Mouse (Mus musculus): ENCODE measurements around the gene Nkx3-2. TPM values are rescaled to one million over a fixed set of nuclear protein-coding genes. Genes with fewer than 3 reads are reported as not detected.
A peak's percentile ranks its signal among the peaks of the same experiment; 100 is the strongest.

Gene Nkx3-2
- polyA plus RNA-seq, 1 experiment from 2014 or later = not detected

DNA sequence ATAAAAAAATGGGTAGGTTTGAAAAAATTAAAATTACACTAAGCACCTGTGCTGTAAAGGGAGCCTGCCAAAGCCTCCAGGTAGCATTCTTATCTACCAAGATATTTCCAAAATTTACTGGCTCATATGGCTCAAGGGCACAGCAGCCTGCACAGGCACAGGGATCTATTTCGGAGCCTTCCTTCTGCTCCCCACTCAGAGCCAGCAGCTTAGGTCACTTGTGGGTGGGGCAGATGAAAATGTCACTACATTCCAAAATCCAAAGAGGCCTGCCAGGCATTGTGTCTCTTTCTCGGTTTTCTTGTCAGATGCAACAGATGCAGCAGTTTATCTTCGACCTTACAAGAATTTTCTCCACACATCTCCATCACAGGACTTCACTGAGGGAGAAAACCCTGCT lies 15.7 kb upstream of the Nkx3-2 start:
- Histone ChIP-seq H3K27me3 (replicated peaks) (no peaks in the 10 kb centered on the region), H3K4me2 (no peak overlapping the region), H3K9me3 (no peaks in the 10 kb centered on the region), H3K4me3 (no peak overlapping the region), H3K27ac (no peak overlapping the region), H3K4me1 (no peaks in the 10 kb centered on the region), H3K36me3 (replicated peaks) (0 out of 2 replicates have a peak, but pooled peaks cover under 1% of the 10 kb centered on the region), H3K9ac (no peak overlapping the region)
- 81% methylated on average over 3 of the region's 3 CpGs for WGBS
- no peak for ATAC-seq (replicated peaks)

DNA sequence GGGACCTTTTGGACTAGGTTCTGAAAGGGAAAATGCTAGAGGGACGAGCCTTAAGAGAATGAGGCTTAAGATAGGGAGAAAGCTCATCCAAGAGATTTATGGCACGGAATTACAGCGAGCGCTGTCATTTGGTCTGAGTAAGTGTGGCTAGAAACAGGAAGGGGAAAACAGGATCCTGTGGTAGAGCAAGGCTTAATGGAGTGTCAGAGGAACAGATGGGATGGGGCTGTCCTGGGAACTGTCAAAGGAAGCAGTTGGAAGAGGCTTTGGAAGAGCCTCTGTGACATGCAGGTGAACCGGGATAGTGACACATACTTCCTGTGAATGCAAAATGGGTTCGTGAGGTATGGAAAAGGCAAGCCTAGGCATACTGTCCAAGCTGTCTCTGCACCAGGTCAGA lies 11.4 kb upstream of the Nkx3-2 start:
- no peaks in the 10 kb centered on the region for H3K9me3 ChIP-seq
- no peak overlapping the region for H3K4me3 ChIP-seq
- no peaks in the 10 kb centered on the region for H3K27me3 ChIP-seq (replicated peaks)
- ATAC-seq (replicated peaks) = no peak
- H3K36me3 ChIP-seq (replicated peaks) = no peaks in the 10 kb centered on the region
- H3K9ac ChIP-seq = no peak overlapping the region
- no peaks in the 10 kb centered on the region for H3K4me1 ChIP-seq
- no peak overlapping the region for H3K4me2 ChIP-seq
- WGBS = 74% methylated on average over 6 of the region's 6 CpGs
- H3K27ac ChIP-seq = no peak overlapping the region

DNA sequence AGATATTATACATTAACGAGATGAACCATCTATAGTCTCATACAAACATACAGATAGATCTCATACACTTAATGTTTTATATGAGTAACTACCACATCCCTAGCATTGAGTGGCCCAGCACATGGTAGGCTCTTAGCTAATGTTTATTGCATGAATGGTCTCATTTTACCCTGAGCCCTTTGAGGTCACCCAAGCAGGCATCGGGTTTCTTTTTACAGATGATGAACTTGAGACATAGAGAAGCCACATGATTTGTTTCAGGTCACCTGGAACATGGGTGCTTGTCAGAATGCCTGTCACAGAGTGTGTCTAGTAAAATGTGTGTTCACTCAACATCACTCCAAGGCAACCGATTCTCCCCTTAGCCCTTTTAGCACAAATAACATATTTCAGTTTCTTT lies 11.0 kb upstream of the Nkx3-2 start:
- H3K36me3 ChIP-seq (replicated peaks) = no peaks in the 10 kb centered on the region
- H3K4me1 ChIP-seq = no peaks in the 10 kb centered on the region
- H3K4me2 ChIP-seq = no peak overlapping the region
- H3K9me3 ChIP-seq = no peaks in the 10 kb centered on the region
- no peak overlapping the region for H3K4me3 ChIP-seq
- ATAC-seq (replicated peaks) = no peak
- H3K27ac ChIP-seq = no peak overlapping the region
- 86% methylated on average over 3 of the region's 3 CpGs for WGBS
- H3K27me3 ChIP-seq (replicated peaks) = 0 out of 2 replicates have a peak, but pooled peaks cover under 1% of the 10 kb centered on the region
- no peak overlapping the region for H3K9ac ChIP-seq

DNA sequence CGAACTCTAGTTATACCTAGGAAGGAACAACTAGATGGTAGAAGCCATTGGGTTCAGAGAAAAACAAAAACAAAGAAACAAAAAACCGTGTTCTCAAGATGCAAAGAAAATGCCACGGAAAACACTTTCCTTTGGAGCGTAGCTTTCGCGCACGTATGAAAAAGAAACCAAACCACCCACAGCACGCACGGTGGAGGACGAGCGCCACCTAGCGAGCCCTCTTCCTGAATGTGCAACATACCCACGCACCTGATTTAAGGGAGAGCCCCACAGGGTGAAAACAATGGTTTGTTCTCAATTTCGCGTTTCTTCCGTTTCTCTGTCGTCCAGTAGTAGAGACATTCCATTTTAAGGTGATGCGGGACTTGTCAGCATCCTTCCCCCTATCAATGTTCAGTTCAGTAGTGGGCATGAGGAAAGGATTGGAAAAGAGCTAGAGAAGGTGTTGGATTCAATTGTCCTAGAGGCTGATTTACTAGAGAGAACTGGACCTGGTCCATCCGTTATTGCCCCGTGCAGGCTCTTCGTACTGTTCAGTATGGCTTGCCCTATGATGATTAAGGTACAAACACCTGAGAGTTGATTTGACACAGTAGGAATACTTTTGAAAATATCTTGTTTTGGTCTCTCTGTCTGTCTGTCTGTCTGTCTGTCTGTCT lies 4.2 kb upstream of the Nkx3-2 start:
- Histone ChIP-seq H3K27ac (no peak overlapping the region), H3K27me3 (replicated peaks) (peaks cover 55% of the 10 kb centered on the region), H3K4me1 (peaks cover 23% of the 10 kb centered on the region), H3K9ac (no peak overlapping the region), H3K9me3 (no peaks in the 10 kb centered on the region), H3K4me2 (peak overlapping the region; percentile 40), H3K36me3 (replicated peaks) (no peaks in the 10 kb centered on the region), H3K4me3 (peak overlapping the region; percentile 18)
- WGBS = 5% methylated on average over 21 of the region's 21 CpGs
- peak; percentile 87 for ATAC-seq (replicated peaks)

DNA sequence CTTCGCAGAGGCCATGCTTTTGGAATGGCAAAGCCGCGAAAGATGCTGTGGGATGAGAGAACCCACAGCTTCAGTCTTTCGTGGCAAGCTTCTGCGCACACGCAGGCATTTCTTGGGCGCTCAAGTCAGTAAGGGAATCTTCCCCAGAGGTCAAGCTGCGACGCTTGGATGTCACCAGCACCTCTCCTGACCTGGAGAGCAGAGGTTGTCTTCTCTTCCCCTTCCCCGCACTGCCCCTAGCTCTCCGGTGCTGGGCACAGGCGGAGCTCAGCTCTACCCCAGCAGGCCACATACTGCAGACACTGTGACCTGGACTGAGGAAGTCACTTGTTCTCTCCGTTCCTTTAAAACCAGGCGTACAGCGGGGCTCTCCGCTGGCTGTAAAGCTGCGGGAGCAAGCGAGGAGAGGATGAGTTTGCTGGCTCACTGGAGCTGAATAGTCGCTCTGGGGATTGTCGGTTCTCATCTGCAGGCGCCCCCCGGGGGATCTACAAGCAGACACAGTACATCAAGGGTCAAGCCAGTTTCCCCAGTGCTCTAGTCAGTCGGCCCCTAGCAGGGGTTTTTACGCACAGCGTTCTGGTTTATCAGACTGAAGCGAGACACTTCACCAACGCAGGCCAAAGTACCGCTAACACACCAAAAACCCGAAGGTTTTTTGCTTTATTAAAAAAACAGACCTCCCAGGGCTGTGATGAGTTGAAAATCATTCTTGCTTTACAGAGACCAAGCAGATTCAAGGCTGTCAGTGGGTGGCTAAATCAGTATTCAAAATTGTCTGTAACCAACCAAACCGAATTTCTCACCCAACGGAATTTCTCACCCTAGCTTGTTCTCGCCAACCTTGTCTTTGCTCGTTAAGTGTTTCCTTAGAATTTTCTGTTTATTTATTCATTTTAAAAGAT lies 3.2 kb upstream of the Nkx3-2 start:
- Histone ChIP-seq H3K9ac (peak overlapping the region; percentile 9; the same call in 1 of the 2 replicates), H3K4me1 (peaks cover 28% of the 10 kb centered on the region), H3K27ac (no peak overlapping the region), H3K4me3 (peak overlapping the region; percentile 18), H3K4me2 (peak overlapping the region; percentile 40), H3K9me3 (no peaks in the 10 kb centered on the region), H3K27me3 (replicated peaks) (peaks cover 64% of the 10 kb centered on the region), H3K36me3 (replicated peaks) (no peaks in the 10 kb centered on the region)
- WGBS = 1% methylated on average over 33 of the region's 33 CpGs
- no peak for ATAC-seq (replicated peaks)

DNA sequence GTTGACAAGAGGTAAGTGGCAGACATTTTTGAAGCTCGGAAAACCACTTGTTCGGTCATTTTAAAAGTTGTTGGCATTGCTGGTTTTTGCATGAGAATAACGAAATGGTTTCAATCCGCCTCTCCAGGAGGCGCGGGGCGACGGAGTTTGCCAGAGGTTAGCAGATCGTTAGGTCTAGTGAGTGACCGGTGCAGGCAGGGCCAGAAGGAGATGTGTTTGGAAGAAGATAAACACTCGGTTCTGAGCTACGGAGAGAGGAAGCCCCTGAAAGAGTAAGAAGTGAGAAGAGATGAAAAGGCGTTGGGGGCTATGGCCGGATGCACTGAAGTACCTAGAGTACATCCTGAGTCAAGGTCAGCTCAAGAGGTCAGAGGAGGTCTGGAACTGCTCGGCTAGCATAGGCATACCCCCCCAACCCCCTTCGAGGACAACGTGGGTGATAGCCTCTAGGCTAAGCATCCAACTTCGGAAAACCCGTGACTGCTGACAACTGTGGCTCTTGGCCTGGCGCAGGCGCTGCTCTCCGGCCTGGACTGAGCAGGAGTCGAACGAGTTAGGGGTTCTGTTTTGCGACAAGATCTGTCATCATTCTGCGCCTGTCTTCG lies 2.2 kb upstream of the Nkx3-2 start:
- no peaks in the 10 kb centered on the region for H3K9me3 ChIP-seq
- H3K27ac ChIP-seq = no peak overlapping the region
- no peak overlapping the region for H3K9ac ChIP-seq
- H3K27me3 ChIP-seq (replicated peaks) = peaks cover 74% of the 10 kb centered on the region
- no peak overlapping the region for H3K4me3 ChIP-seq
- no peak for ATAC-seq (replicated peaks)
- no peak overlapping the region for H3K4me2 ChIP-seq
- H3K4me1 ChIP-seq = peaks cover 35% of the 10 kb centered on the region
- 1% methylated on average over 27 of the region's 27 CpGs for WGBS
- H3K36me3 ChIP-seq (replicated peaks) = no peaks in the 10 kb centered on the region

DNA sequence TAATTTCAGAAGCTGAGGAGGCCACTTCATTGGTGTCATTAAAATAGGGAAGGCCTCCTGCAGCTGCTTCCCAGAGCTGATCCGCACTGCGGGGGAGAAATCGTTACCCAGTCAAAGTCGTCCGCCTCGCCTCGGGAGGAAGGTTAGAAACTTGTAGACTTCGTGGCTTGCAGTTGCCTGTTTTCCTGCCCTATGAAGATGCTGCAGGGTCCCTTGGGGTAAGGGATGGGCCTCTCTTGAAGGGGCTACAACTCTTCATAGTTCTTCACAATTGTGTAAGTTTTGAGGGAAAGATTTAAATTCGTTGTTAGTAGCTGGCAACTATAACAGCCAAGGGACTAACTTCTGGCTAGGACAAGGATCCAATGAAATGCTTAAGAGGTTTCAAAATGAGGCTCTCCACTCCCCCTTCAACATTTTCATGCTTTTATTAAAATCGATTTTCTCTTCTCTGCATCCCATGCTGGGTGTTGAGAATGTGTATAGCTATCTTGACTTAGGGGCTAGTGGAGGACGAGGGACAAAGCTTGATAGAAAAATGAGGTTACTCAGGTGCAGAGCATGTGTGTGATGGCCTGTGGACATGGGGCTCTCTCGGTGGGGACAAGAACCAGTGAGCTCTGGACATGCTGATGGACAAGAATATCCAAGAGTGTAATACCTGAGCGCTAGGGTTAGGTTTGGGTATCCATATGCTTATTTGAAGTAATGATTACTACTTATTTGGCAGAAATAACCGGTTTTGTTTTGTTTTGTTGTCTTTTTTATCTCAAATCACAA lies 1.5 kb upstream of the Nkx3-2 start:
- Histone ChIP-seq H3K36me3 (replicated peaks) (no peaks in the 10 kb centered on the region), H3K27me3 (replicated peaks) (peaks cover 81% of the 10 kb centered on the region), H3K4me1 (peaks cover 40% of the 10 kb centered on the region), H3K9me3 (no peaks in the 10 kb centered on the region), H3K27ac (no peak overlapping the region), H3K4me2 (no peak overlapping the region), H3K4me3 (no peak overlapping the region), H3K9ac (no peak overlapping the region)
- no peak for ATAC-seq (replicated peaks)
- 4% methylated on average over 14 of the region's 14 CpGs for WGBS

DNA sequence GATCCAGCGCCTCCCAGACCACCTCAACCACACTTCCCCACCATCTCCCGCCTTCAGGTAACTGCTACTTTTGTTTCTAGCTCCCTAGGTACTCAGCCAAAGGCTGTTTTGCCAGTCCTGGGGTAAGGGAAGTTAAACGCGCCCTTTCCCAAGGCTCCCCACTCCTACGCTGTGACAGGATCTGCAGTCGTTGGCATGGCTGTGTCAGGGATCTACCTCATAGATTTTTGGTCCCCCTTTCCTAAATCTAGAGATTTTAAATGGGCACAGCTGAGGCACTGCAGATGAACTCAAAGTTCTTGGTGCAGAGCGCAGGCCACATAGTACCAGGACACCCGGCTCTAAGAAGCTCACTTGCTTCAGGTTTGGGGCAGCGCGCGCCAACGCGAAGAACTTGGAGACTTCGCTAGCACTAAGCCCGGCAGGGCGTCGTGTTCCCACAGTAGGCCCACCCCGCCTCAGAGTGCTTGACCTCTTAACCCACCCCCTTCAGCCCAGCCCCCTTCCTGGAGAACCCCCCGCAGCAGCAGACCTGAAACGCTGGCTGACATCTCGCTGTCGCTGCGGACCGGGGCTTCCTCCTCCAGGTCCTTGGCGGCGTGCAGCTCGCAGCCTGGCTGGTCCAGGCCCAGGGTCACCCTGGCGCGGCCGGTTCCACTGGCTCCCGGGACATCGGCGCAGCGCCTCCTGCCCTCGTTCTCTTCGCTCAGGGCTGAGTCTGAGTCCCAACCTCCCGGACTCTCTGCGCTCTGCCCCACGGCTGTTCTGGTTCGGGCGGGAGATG lies 1.2 kb downstream of the Nkx3-2 start:
- Histone ChIP-seq H3K9me3 (no peaks in the 10 kb centered on the region), H3K9ac (no peak overlapping the region), H3K27ac (no peak overlapping the region), H3K4me2 (peak overlapping the region; percentile 56), H3K36me3 (replicated peaks) (no peaks in the 10 kb centered on the region), H3K27me3 (replicated peaks) (peaks cover 90% of the 10 kb centered on the region), H3K4me1 (peaks cover 39% of the 10 kb centered on the region), H3K4me3 (peak overlapping the region; percentile 32)
- WGBS = under 1% methylated on average over 41 of the region's 41 CpGs
- peak; percentile 26 for ATAC-seq (replicated peaks)

DNA sequence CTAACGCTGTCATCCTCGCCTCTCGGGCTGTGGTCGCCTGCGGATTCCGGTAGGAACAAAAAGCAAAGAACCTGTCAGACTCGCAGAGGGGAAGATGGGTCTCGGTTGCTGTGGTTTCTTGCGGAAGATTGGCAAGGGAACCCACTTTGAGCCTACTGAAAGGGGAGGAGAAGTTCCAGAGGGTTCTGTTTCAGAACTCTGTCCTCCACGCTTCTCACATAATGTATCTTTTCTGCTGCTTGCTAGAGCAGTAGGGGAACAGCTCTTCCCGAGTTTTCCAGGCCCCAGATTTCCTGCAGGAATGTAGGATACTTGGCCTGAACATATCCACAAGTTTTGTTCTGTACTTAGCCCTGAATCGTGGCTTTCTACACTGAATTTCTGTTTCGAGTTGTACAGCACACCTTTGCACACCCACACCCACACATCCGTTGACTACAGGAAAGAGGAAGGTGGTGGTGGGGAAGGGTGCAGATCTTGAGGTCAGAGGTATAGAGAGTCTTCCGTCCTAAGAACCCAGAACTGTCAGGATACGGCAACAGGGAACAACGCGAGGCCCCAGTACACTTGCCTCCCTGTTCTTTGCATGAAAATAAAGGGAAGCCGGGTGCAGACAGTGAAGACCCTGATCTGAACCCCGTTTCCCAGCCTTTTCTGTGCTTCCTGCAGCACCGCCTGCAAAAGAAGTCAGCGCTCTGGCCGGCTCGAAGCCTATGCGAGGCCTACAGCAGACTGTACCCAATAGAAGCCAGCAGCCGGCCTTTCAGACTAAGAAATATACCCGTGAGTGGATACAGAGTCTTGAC lies 2.0 kb downstream of the Nkx3-2 start:
- Histone ChIP-seq H3K27ac (no peak overlapping the region), H3K4me3 (peak overlapping the region; percentile 8), H3K9me3 (no peaks in the 10 kb centered on the region), H3K36me3 (replicated peaks) (no peaks in the 10 kb centered on the region), H3K4me1 (peaks cover 31% of the 10 kb centered on the region), H3K4me2 (peak overlapping the region; percentile 21; the same call in 1 of the 2 replicates), H3K9ac (no peak overlapping the region), H3K27me3 (replicated peaks) (peaks cover 91% of the 10 kb centered on the region)
- 2% methylated on average over 27 of the region's 27 CpGs for WGBS
- no peak for ATAC-seq (replicated peaks)

DNA sequence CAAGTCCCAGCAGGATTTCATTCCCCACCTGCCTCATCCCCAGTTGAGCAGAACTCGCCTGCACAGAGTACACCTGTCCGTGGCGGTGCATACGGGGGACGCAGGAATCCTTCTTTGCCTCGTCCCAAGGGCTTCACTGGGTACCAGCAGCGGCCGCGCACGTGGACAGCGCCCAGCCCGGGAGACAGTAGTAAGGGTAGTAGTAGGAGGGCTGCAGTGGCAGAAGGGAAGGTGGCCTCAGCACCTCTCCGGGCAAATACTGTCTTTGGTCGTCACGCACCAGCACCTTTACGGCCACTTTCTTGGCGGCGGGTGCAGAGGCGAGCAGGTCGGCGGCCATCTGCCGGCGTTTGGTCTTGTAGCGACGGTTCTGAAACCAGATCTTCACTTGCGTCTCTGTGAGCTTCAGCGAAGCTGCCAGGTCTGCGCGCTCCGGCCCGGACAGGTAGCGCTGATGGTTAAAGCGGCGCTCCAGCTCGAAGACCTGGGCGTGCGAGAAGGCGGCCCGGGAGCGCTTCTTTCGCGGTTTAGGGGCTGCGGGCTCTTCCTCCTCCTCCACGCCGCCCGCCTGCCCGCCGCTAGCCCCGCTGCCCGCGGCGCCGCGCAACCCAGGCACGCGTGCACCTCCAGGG lies 2.7 kb downstream of the Nkx3-2 start:
- Histone ChIP-seq H3K9ac (no peak overlapping the region), H3K27me3 (replicated peaks) (peaks cover 91% of the 10 kb centered on the region), H3K4me2 (peak overlapping the region; percentile 21; the same call in 1 of the 2 replicates), H3K9me3 (no peaks in the 10 kb centered on the region), H3K27ac (no peak overlapping the region), H3K4me1 (peaks cover 27% of the 10 kb centered on the region), H3K4me3 (peak overlapping the region; percentile 8), H3K36me3 (replicated peaks) (no peaks in the 10 kb centered on the region)
- under 1% methylated on average over 56 of the region's 56 CpGs for WGBS
- peak; percentile 31; the same call in 1 of the 2 replicates for ATAC-seq (replicated peaks)

All from midbrain, embryonic 15.5 days (tissue).